Mouse (Mus musculus): ENCODE results near the gene Naa25. TPM values are rescaled to one million over a fixed set of nuclear protein-coding genes. Genes with fewer than 3 reads are reported as not detected.

Gene Naa25
- 10 to 100 TPM; 35.8 to 42.1 TPM for total RNA-seq (2021)
- long read RNA-seq, experiment 1, full-length matches to known transcripts = 6 of 69 reads
- long read RNA-seq, experiment 1, partial matches to known transcripts = 53 of 69 reads
- long read RNA-seq, experiment 1, other reads (novel, unspliced or antisense) = 10 of 69 reads
- long read RNA-seq, experiment 2, full-length matches to known transcripts = 6 of 11 reads
- long read RNA-seq, experiment 2, partial matches to known transcripts = 3 of 11 reads
- long read RNA-seq, experiment 2, other reads (novel, unspliced or antisense) = 2 of 11 reads

DNA sequence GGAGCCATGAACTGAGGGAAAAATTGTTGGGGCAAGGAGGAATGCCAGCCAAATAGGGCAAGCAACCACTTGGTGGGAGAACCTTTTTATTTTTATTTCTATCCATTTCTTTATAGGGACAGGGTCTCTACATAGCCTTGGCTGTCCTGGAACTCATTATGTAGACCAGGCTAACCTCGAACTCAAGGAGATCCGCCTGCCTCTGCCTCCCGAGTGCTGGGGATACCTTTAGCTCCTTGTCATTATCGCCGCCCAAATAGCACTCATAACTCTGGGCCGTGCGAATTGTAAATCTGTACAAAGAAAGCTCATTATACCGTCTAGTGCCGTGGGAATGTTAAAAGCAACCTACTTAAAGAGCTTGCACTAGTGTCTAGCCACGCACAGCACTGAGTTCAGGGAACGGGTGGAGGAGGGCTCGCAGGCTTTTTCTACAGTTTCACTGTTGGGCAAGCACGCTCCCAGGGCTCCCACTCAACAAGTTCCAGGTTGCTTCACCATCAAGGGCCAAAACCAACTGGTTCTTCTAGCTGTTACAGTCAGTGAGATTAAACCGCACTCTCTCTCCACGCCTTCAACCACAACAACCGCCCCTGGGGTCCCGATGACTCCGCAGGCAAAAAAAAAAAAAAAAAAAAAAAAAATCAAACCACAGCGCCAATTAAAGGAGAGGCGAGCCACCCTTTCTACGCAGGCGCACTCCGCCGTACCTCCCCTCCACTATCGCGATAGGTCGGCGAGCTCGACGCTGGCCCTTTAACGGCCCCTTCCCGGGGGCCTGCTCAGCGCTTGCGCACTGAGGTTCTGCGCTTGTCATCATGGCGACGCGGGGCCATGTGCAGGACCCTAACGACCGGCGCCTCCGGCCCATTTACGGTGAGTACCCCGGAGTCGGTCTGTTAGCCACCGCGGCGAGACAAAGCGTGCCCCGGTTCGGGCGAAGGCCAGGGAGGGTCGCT, at the start of gene Naa25:
Gene Naa25, plus strand, starts transcription at position 750 of the 959 bp plus-strand sequence.
- peak; percentile 97 for DNase-seq

DNA sequence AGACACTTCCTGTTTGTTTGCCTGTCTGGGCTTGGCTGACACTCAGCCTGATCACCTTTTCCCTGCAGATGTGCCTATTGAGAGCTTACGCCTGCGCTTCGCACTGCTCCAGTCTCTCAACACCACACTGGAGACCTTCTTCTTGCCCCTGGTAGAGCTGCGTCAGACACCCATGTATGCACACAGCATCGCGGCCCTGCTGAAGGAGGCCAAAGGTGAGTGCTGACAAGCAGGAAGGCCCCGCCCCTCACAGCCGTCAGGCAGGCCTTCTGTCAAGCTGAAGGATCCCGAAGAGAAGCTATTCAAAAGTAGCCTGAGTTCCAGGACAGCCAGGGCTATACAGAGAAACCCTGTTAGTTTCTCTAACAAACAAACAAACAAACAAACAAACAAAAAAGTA, 38.5 kb upstream of the Naa25 start:
- no peak for DNase-seq

DNA sequence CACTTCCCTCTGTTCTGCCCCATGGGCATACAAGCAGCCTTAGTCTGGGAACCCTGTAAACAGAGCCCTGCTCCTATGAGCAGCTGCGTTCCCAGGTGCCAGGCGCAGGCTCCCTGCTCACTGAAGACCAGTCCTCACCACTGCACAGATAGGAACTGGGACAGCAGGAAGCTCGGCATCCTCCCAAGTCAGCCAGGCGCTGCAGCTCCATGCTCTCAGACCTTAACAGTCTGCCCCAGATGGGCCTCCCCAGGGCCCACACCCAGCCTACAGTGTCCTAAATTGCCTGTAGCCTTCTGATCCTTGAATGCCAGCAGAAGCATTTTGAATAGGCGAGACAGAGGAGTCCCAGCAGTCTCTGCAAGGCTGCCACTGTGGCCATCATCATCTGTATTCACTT, 36.0 kb upstream of the Naa25 start:
- DNase-seq = no peak

DNA sequence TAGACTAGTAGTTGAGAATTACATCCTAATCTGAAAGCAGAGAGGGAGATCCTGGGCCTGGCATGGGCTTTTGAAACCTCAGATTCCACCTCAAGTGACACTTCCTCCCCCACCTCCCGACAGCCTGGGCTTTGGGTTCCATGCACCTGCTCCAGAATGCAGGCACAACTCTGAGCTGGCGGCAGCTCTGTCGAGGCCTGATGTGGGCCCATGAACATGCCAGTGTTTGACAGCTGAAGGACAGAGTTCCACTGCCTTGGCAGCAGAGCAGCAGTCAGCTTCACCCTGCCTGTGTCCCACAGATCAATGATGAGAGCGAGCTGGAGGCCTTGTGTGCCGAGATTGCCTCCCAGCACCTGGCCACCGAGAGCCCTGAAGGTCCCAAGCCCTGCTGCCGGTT, 34.3 kb upstream of the Naa25 start:
- peak; percentile 42 to 47 for DNase-seq

DNA sequence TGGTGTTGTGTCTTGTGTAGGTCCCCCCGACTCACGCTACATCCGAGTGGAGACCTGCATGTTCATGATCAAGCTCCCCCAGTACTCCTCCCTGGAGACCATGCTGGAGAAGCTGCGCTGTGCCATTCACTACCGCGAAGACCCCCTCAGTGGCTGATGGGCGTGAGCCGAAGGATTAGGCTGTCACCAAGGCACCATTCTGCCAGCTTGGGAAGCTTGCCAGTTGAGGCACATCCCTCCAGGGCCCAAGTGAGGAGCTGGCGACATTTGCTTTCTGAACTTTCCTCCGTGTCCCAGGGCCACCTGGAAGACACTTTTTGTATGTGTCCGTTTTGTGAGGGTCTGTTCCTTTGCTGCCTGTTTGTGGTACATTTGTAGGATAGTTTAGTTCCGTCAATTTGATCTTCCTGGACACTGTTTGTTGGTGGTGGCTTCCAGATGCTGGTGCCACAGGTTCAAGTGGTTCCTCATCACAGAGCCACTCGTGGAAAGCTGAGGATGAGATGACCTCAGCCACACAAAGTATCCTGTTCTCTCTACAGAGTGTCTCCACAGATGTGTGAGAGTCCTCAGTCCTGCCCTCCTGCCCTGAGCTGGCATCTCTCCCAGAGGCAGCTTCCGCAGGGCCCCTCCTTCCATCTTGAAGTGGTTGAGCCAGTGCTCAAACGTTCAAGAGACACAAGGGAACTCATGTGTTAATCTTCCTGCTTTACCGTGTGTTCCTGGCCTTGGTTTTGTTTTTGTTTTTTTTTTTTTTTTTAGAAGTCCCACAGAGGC, 31.1 kb upstream of the Naa25 start:
- no peak for DNase-seq

- DNase-seq = no peak
Measured at GRCm38 (mm10) chr5:121367255-121367654, 30.5 kb upstream of the Naa25 start.

DNA sequence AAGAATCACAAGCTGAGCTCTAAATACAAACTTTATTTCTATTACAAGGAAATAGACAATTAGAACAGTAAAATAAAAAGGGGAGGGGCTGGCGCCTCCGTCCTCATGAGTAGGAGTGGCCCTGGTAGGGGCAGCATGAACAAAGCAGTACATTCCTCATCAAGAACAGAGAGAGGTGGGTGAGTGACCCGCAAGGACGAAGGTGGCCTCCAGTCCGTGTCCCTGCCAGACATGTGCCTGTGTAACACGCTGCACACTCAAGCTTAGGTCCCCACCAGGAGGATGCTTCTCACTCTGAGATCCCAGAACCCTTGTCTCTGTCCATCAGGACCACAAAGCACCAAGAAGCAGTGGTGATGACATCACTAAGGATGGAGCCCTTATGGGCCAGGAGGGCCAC, 26.0 kb upstream of the Naa25 start:
- no peak for DNase-seq

GRCm38 (mm10) chr5:121374790-121375189, 22.9 kb upstream of the Naa25 start:
- no peak for DNase-seq

- peak; percentile 41 to 61 for DNase-seq
Measured at GRCm38 (mm10) chr5:121376972-121377371, 20.8 kb upstream of the Naa25 start.

- no peak for DNase-seq
Measured at GRCm38 (mm10) chr5:121378678-121379256, 19.0 kb upstream of the Naa25 start.

GRCm38 (mm10) chr5:121380692-121381091, 17.0 kb upstream of the Naa25 start:
- no peak for DNase-seq

DNA sequence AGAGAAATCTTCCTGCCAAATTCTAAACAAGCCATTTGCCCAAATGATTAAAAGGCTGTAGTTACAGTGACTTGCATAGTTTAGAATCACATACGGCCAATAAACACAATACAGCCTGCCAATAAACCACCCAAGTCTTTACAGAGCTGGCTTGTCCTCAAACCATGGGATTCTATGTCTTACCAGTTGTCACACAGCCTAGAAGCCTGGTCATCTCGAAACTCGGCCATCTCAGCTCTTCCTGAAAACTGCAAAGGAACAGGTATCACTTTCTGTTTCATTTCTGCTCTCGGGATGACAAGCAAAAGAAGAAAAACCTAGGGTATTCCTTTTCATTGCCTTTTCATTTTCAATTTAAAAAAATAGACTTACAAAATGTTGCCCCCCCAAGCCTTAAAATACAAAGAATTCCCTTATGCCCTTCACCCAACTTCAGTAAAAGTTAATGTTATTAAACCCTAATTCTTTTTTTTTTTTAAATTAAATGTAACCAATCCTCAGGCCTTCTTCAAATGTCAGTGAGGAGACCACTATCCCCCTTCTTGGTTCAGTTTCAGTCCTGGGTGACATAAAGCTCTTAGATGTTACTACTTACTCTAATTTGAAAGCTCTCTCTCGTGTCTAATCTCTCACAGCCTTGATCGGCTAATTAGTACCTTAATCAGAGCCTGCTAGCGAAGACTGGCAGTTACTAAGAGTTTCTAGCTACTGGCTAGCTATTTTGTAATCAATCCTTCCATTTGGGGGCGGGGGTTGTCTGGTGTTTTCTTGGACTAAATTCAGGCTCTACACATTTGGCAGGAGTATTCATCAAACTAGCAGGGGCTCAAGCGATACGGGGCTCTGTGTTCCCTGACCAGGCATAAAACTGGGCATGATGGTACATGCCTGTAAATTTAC, 13.6 kb upstream of the Naa25 start:
- peak in 1 of 2 experiments; percentile 24 for DNase-seq

GRCm38 (mm10) chr5:121384757-121385460, 12.8 kb upstream of the Naa25 start:
- no peak for DNase-seq

- DNase-seq = peak; percentile 98
Measured at GRCm38 (mm10) chr5:121385461-121386119, 12.1 kb upstream of the Naa25 start, which contains the start of gene Trafd1. Gene Trafd1 (minus strand): TSS chr5:121385632.

DNA sequence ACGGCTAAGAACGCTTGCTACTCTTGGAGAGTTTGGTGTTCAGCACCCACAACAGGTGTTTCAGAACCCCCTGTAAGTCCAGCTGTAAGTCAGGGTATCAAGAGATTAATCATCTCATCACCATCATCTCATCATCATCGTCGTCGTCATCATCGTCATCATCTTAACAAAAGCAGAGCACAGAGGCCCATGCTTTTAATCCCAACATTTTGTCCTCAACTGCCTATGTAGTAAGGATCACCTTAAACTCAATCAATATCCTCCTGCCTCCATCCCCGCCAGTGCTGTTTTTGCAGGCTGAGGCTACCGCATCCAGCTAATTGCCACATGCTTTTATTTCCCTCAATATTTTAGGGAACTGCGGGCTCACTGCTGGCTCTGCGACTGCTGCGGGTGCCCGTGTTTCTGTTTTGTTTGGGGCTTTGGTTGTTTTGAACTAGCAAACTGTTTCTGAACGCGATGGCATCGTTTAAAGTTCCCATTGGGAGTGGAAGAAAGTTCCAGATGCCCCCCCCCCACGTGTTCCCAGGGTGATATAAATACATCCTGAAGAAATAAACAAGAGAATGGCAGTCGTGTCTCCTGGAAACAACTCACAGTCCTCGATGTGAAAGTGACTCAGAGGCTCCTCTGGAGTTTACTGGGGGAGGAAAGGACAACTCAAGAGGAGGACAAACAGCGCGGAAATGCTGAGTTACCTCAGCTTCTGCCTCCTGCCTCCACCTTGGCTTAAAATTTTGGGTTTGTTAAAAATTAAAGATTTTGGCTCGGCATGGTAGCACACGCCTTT, 11.4 kb upstream of the Naa25 start:
- no peak for DNase-seq

DNA sequence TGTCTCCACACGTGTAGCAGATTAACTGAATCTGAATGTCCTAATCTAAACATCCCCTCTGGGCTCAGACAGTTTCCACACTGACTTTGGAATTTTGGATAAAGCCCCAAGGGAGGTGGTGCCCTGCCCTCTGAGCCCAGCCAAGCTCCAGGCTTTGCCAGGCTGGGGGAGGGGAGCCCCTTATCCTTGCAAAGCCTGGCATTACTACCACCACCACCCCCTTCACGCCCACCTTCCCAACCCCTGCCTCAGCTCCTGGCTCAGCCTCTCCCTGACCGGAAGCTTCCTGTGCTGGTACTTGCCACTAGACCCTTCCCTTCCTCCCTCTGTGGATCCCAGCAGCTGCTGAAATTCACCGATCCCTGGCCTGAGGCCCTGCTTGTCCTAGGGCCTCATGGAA, 10.6 kb upstream of the Naa25 start:
- peak in 1 of 2 experiments; percentile 48 for DNase-seq

- peak in 1 of 2 experiments; percentile 39 for DNase-seq
Measured at GRCm38 (mm10) chr5:121389106-121389505, 8.6 kb upstream of the Naa25 start.

DNA sequence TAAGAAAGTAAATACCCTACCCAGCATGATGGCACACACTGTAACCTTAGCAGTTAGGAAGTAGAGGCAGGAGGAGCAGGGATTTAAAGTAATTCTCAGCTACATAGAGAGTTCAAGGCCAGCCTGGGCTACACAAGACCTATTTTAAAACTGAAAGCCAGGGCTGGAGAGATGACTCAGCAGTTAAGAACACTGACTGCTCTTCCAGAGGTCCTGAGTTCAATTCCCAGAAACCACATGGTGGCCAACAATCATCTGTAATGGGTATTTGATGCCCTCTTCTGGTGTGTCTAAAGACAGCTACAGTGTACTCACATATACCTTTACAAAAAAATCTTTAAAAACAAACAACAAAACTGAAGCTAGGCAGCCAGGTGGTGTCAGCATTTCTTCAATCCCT, 8.0 kb upstream of the Naa25 start:
- no peak for DNase-seq

All from adrenal gland, postnatal 36 days (tissue).